Mouse (Mus musculus): ENCODE results near the gene Rabggtb. TPM values are rescaled to one million over a fixed set of nuclear protein-coding genes. Genes with fewer than 3 reads are reported as not detected.
A peak's percentile ranks its signal among the peaks of the same experiment; 100 is the strongest.

The Rabggtb gene
- polyA plus RNA-seq, 1 experiment from 2014 or later: 47.2 TPM

DNA sequence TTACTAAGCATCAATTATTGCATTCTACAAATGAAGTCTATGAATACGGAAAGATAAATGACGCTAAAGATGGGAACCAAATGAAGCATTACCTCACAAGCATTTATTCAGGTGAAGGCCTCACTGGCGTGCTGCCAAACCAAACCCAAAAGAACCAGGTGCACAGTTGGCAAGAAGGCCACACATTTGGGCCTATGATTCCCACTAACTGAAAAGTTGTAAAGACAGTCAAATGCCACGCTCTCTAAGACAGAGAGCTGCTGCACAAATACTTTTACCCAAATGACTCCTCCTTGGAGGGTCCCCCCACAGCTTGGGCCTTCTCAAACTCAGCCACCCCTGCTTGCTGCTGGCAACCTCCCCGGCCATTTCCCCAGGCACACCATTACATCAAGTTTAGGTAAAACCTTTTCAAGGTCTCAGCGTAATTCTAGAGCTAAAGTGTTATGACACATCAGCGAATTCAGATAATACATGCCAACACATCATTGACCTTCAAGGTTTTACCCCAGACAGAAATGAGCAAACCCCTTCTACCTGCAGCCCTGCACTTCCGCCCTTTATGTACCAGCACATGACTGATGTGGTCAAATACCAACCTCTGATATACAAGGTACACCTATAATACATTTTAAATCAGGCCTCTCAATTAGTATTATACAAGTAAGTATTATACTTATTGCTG lies 1.5 kb downstream of the Rabggtb start:
- Histone ChIP-seq H3K36me3 (peaks cover 53% of the 10 kb centered on the region), H3K9me3 (replicated peaks) (no peaks in the 10 kb centered on the region), H3K4me1 (peaks cover 40% of the 10 kb centered on the region), H3K27me3 (ENCODE audit: low read depth, poor library complexity, severe bottlenecking) (no peaks in the 10 kb centered on the region), H3K27ac (peak overlapping the region; percentile 96), H3K4me3 (peak overlapping the region; percentile 80)
- DNase-seq (ENCODE audit: low spot score): no peak
- 58% methylated on average over 8 of the region's 8 CpGs for WGBS

DNA sequence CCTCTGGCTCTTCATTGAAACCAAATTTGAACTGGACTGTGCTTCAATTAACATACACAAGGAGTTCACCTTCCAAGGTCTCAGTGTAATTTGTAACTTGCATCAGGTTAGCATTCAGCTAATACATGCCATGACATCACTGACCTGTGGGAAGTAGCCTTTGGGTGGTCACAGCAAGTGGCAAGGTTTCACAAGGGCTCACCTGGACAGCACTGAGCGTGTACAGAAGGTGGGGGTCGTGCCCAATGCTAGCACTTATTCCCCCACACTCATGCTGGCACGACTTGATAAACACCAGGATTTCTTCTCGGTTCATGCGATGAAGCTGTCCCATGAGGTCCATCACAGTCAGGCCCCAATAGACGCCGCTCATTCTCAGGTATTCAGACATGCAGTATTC lies 2.3 kb downstream of the Rabggtb start:
- no peaks in the 10 kb centered on the region for H3K9me3 ChIP-seq (replicated peaks)
- no peaks in the 10 kb centered on the region for H3K27me3 ChIP-seq (ENCODE audit: low read depth, poor library complexity, severe bottlenecking)
- H3K27ac ChIP-seq: no peak overlapping the region
- WGBS: 86% methylated on average over 7 of the region's 7 CpGs
- no peak for DNase-seq (ENCODE audit: low spot score)
- H3K36me3 ChIP-seq: peaks cover 61% of the 10 kb centered on the region
- peak overlapping the region; percentile 80 for H3K4me3 ChIP-seq
- H3K4me1 ChIP-seq: peaks cover 44% of the 10 kb centered on the region

DNA sequence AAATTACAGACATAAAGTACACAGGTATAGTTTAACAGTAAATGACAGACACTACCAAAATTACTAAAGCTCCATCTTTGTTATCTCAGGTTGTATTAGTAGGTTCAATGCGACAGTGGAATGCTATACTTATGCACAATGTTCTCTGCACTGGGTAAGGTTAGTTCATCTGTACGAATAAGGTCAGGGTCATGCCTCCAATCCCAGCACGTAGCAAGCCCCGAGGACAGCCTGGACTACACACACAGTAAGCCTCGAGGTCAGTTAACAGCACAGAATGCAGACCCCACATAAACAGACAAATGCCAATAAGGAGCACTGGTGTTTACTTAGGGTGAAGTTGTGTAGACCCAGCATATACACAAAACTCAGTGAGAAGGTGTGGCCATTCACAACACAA lies 3.9 kb downstream of the Rabggtb start:
- H3K4me3 ChIP-seq: no peak overlapping the region
- peaks cover 42% of the 10 kb centered on the region for H3K4me1 ChIP-seq
- peaks cover 77% of the 10 kb centered on the region for H3K36me3 ChIP-seq
- WGBS: 90% methylated on average over 5 of the region's 5 CpGs
- no peaks in the 10 kb centered on the region for H3K9me3 ChIP-seq (replicated peaks)
- no peak for DNase-seq (ENCODE audit: low spot score)
- no peaks in the 10 kb centered on the region for H3K27me3 ChIP-seq (ENCODE audit: low read depth, poor library complexity, severe bottlenecking)
- H3K27ac ChIP-seq: no peak overlapping the region

DNA sequence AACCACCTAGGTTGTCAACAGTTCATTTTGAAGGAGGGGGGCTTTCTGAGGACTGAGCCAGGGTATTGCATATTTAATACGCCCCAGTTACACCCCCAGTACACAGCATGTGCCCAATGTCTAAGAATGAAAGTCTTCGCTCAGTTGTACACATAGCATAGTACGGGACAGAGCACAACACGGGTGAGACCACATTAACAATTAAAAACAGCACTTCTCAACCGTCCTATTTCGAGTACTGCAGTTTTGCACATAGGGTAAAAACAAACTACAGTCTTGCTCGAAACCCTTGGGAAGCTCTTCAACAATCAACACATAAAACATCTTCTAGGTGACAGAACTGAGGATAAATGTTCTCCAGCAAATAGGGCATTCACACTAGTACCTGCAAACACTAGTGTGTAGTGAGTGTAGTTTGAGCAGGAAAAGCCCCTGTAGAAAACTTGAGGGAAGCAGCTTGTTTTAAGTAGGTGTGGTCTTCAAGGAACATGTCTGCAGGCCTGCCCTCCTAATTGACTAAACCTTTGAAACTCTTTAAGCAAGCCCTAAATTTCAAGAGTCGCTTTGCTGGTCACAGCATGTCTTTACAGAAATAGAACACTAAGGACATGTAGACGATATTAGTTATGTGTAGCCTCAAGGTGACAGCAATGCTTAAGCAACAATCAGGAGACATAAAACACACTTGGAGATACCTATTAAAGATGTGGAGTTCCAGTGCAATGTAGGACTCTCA lies 6.5 kb downstream of the Rabggtb start, which contains the start of gene Msh4:
Msh4 (minus strand) TSS at position 3 of the 736 bp plus-strand sequence.
- peaks cover 82% of the 10 kb centered on the region for H3K36me3 ChIP-seq
- 86% methylated on average over 9 of the region's 9 CpGs for WGBS

DNA sequence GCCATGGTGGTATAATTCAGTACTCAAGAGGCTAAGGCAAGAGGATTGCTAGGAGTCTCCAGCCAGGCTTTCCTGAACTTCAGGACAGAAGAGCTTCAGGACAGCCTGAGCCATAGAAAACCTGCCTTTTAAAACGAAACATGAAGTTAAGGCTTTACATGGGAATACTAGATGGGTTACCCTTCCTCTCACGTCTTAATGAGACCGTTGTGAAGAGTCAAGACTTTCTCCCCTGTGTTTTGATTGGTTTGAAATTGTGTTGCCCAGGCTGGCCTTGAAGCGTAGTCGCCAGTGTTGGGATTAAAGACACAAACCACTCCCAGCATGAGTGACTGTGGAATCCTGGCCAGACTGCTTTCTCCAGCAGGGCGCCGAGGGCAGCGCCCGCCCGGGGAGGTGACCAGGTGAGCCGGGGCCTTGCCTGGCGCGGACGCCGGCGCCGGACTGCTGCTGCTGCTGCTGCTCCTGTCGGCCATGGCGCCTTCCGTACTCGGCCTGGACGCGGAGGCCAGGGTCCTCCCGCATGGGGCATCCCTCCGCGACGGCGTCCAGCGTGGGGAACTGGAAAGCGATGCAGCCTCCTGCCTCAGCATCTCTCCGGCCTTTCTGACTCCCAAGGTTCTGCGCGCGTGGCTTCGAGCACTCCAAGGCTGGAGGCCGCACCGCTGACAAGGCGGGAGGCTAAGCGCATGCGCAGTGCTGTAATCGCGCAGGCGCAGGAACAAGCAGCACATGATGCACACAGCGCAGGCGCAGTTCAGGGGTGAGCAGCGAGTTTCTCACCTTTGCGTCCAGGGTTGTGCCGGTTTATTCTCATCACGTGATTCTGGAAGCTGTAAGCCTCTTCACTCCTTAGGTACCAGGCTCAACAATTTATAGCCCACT lies 7.3 kb downstream of the Rabggtb start:
- H3K4me3 ChIP-seq: no peak overlapping the region
- H3K36me3 ChIP-seq: peaks cover 74% of the 10 kb centered on the region
- WGBS: 85% methylated on average over 49 of the region's 49 CpGs
- peak; percentile 33 for DNase-seq (ENCODE audit: low spot score)
- H3K4me1 ChIP-seq: peaks cover 24% of the 10 kb centered on the region
- no peak overlapping the region; the same call in 1 of the 2 replicates for H3K27ac ChIP-seq
- no peaks in the 10 kb centered on the region for H3K27me3 ChIP-seq (ENCODE audit: low read depth, poor library complexity, severe bottlenecking)
- no peaks in the 10 kb centered on the region for H3K9me3 ChIP-seq (replicated peaks)

More for the DNA sequence above, 6.5 kb downstream of the Rabggtb start, which contains the start of gene Msh4:
- Histone ChIP-seq H3K9me3 (replicated peaks) (no peaks in the 10 kb centered on the region), H3K27ac (no peak within 1 kb of the TSS; the same call in 1 of the 2 replicates), H3K4me1 (peaks cover 32% of the 10 kb centered on the region), H3K4me3 (no peak within 1 kb of the TSS), H3K27me3 (ENCODE audit: low read depth, poor library complexity, severe bottlenecking) (no peaks in the 10 kb centered on the region)
- DNase-seq (ENCODE audit: low spot score): no peak

DNA sequence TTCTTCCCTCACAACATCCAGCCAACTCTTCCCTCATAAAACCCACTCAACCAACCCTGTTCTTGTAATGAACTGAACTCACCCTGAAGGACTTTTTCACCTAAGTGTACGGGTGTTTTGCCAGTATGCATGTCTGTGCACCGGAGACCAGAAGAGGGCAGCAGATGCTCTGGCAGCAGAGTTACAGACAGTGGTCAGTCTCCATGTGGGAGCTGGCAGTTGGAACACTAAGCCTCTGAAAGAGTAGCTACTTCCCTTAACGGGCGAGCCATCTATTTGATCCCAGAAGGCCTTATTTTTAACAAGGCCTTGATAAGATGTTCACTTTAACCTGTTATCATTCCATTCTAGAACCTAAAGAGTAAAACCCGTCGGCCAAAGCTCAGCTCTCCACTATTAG lies 8.2 kb downstream of the Rabggtb start:
- Histone ChIP-seq H3K27me3 (ENCODE audit: low read depth, poor library complexity, severe bottlenecking) (no peaks in the 10 kb centered on the region), H3K36me3 (peaks cover 65% of the 10 kb centered on the region), H3K4me1 (peaks cover 14% of the 10 kb centered on the region), H3K27ac (no peak overlapping the region), H3K4me3 (no peak overlapping the region), H3K9me3 (replicated peaks) (no peaks in the 10 kb centered on the region)
- peak; percentile 43 for DNase-seq (ENCODE audit: low spot score)
- 71% methylated on average over 6 of the region's 6 CpGs for WGBS

DNA sequence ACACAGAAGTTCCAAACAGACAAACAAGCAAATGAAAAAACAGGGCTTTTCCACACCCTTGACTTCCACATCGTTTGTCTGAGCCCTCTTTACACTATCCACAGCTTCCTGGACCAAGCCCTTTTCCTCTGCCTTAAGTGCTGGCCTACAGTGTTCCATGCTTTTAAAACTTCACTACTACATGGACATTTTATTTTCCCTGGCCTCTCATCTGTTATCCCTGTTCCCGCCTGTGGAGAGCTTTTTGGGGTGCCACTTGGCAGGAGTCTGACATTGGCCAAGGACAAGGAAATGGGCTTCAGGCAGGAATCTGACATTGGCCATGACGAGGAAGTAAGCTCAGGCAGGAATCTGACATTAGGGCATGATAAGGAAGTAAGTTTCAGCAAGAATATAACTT lies 10.2 kb downstream of the Rabggtb start:
- H3K36me3 ChIP-seq: peaks cover 45% of the 10 kb centered on the region
- H3K4me3 ChIP-seq: no peak overlapping the region
- no peak overlapping the region for H3K27ac ChIP-seq
- H3K27me3 ChIP-seq (ENCODE audit: low read depth, poor library complexity, severe bottlenecking): no peaks in the 10 kb centered on the region
- no peak for DNase-seq (ENCODE audit: low spot score)
- WGBS: 72% methylated on average over 3 of the region's 3 CpGs
- no peaks in the 10 kb centered on the region for H3K9me3 ChIP-seq (replicated peaks)
- peaks cover 4% of the 10 kb centered on the region; the same call in 1 of the 2 replicates for H3K4me1 ChIP-seq

DNA sequence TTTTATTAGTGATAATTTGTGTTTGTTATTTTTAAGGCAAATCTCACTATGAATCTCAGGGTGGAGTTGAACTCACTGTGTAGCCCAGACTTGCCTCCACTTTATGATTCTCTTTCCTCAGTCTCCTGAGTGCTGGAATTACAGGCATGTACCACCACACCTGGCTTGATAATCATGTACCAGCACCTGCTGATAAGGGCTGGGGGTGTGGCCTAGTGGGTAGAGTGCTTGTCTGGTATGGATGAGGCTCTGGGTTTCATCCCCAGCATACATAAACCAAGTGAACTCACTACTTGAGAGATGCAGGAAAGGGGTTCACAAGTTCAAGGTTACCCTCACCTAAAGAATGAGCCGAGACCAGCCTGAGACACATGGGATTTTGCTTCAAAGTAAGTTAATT lies 10.9 kb downstream of the Rabggtb start:
- DNase-seq (ENCODE audit: low spot score): no peak
- no peak overlapping the region for H3K27ac ChIP-seq
- H3K36me3 ChIP-seq: peaks cover 38% of the 10 kb centered on the region
- 87% methylated on average over 1 of the region's 1 CpGs for WGBS
- peaks cover 4% of the 10 kb centered on the region; the same call in 1 of the 2 replicates for H3K4me1 ChIP-seq
- no peak overlapping the region for H3K4me3 ChIP-seq
- no peaks in the 10 kb centered on the region for H3K9me3 ChIP-seq (replicated peaks)
- no peaks in the 10 kb centered on the region for H3K27me3 ChIP-seq (ENCODE audit: low read depth, poor library complexity, severe bottlenecking)

DNA sequence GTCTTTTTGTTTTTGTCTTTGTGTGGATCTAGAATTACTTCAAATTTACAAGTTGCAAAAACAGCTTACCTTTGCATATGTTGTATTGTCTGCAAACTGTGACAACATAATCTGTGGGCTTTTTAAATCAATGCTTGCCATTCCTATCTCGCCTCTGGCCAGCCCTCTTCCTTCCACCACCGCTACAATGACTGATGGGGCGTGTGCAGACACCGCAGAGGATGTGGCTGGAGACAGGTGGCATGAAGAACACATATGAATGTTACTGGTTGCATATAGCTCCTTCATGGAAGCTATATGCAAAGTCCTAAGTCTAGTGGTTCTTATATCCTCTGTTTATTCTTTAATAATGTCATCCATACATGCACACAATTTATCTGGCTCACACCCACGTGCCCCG lies 15.6 kb downstream of the Rabggtb start:
- Histone ChIP-seq H3K9me3 (replicated peaks) (no peaks in the 10 kb centered on the region), H3K4me1 (no peaks in the 10 kb centered on the region), H3K27ac (no peak overlapping the region), H3K4me3 (no peak overlapping the region), H3K36me3 (no peaks in the 10 kb centered on the region), H3K27me3 (ENCODE audit: low read depth, poor library complexity, severe bottlenecking) (no peaks in the 10 kb centered on the region)
- WGBS: 77% methylated on average over 6 of the region's 6 CpGs
- DNase-seq (ENCODE audit: low spot score): no peak

DNA sequence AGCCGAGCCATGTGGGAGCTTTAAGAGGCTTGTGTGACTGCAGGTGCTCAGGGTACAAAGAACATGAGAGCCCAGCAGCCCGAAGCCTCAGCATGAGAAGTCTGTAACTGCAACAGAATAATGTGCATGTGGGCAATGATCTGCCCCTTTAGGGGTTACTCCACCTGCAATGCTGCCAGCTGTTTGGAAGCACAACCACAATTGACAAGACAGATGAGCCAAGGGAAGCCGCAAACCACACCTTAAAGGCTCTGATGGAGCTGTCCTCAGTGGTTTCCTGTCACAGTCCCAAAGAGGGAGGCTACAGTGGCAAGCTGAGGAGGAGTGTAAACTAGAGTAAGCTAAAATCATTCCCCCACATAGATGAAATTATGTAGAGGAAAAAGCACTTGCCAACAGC lies 17.4 kb downstream of the Rabggtb start:
- Histone ChIP-seq H3K27me3 (ENCODE audit: low read depth, poor library complexity, severe bottlenecking) (no peaks in the 10 kb centered on the region), H3K36me3 (no peaks in the 10 kb centered on the region), H3K4me3 (no peak overlapping the region), H3K27ac (no peak overlapping the region), H3K9me3 (replicated peaks) (no peaks in the 10 kb centered on the region), H3K4me1 (no peaks in the 10 kb centered on the region)
- 79% methylated on average over 3 of the region's 3 CpGs for WGBS
- DNase-seq (ENCODE audit: low spot score): no peak

DNA sequence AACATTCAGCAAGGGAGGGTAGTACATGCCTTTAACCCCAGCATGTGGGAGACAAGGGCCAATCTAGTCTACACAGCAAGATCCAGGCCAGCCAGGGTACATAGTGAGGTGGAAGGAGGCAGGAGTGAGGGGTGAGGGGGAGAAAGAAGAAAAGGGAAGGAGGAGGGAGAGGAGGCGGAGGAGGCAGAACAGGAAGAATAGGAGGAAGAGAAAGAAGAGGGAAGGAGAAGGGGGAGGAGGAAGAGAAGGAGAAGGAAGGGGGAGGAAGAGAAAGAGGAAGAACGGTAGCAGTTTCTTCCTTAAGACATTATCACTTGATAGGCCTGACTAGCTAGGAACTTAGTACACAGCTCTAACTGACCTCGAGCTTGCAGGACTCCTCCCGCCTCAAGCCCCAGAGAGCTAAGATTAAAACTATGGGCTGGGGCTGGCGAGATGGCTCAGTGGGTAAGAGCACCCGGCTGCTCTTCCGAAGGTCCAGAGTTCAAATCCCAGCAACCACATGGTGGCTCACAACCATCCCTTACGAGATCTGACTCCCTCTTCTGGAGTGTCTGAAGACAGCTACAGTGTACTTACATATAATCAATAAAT lies 23.5 kb downstream of the Rabggtb start:
- Histone ChIP-seq H3K36me3 (no peaks in the 10 kb centered on the region), H3K4me1 (0 out of 2 replicates have a peak, but pooled peaks cover 4% of the 10 kb centered on the region), H3K27ac (no peak overlapping the region), H3K27me3 (ENCODE audit: low read depth, poor library complexity, severe bottlenecking) (no peaks in the 10 kb centered on the region), H3K4me3 (no peak overlapping the region), H3K9me3 (replicated peaks) (no peaks in the 10 kb centered on the region)
- WGBS: 82% methylated on average over 7 of the region's 8 CpGs
- DNase-seq (ENCODE audit: low spot score): no peak

DNA sequence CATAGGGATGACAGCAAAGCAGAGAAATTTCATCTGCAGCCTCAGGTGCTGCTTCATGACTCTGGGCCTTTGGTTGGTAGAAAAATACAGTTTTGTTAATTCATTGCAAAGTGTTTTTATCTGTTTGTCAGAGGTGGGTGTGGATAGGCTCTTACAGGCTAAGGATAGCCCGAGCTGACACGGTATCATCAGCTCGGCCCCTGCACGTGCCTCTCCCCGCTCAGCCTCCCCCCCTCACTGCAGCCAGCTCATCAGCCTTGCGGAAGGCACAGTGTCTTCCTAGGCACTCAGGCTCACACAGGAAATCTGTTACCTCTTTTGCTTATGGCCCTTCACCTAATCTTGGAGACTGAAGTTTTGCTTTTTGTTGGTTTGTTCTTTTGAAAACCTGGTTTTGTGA lies 24.7 kb downstream of the Rabggtb start:
- 71% methylated on average over 6 of the region's 6 CpGs for WGBS
- H3K27ac ChIP-seq: no peak overlapping the region
- H3K9me3 ChIP-seq (replicated peaks): no peaks in the 10 kb centered on the region
- H3K36me3 ChIP-seq: no peaks in the 10 kb centered on the region
- no peak overlapping the region for H3K4me3 ChIP-seq
- H3K4me1 ChIP-seq: 0 out of 2 replicates have a peak, but pooled peaks cover 4% of the 10 kb centered on the region
- DNase-seq (ENCODE audit: low spot score): no peak
- H3K27me3 ChIP-seq (ENCODE audit: low read depth, poor library complexity, severe bottlenecking): no peaks in the 10 kb centered on the region

Data from limb, embryonic 10.5 days (tissue).